Mouse (Mus musculus) lung, embryonic 14.5 days (tissue): ENCODE data around the gene Pck2. TPM values are rescaled to one million over a fixed set of nuclear protein-coding genes. Genes with fewer than 3 reads are reported as not detected.

ENCODE experiments used
- ATAC-seq: fragments of 200-750 bp; cut with Nextera tagmentation; 2 replicates; pipeline ENCODE4 v1.8.0; 2017; ENCODE audit warnings: mild to moderate bottlenecking, moderate TSS enrichment, moderate library complexity; ENCODE audit not compliant: insufficient read depth
- DNase-seq: peaks from one replicate; pipeline ENCODE4 v3.0.0-alpha.2; 2015
- H3K27ac ChIP-seq: fragments of 300-500 bp; sonication (generic); 2 replicates; pipeline ENCODE4 v1.5.1; 2014; ENCODE audit warnings: low read depth, mild to moderate bottlenecking, moderate library complexity
- H3K27me3 ChIP-seq: fragments of 300-500 bp; sonication (generic); 2 replicates; pipeline ENCODE4 v1.6.1; 2014; ENCODE audit warnings: low read length, control low read depth; ENCODE audit not compliant: insufficient read depth
- H3K36me3 ChIP-seq: fragments of 300-500 bp; sonication (generic); 2 replicates; pipeline ENCODE4 v1.6.1; 2014; ENCODE audit warnings: control low read depth; ENCODE audit not compliant: insufficient read depth
- H3K4me1 ChIP-seq: fragments of 300-500 bp; sonication (generic); 2 replicates; pipeline ENCODE4 v1.6.1; 2014; ENCODE audit warnings: antibody characterized with exemption, control low read depth; ENCODE audit not compliant: insufficient read depth
- H3K4me2 ChIP-seq: fragments of 300-500 bp; sonication (generic); 2 replicates; pipeline ENCODE4 v1.6.1; 2014; ENCODE audit warnings: mild to moderate bottlenecking
- H3K4me3 ChIP-seq: fragments of 300-500 bp; sonication (generic); 2 replicates; pipeline ENCODE4 v1.5.1; 2014; ENCODE audit warnings: low read depth, low read length
- H3K9ac ChIP-seq: fragments of 300-500 bp; sonication (generic); 2 replicates; pipeline ENCODE4 v1.6.1; 2014
- H3K9me3 ChIP-seq: fragments of 300-500 bp; sonication (generic); 2 replicates; pipeline ENCODE4 v1.6.1; 2016; ENCODE audit warnings: low read depth, low read length, control low read depth
- CTCF ChIP-seq: IDR thresholded peaks from 2 replicates; pipeline ENCODE4 v1.5.1; 2016; ENCODE audit warnings: antibody characterized with exemption, low read depth
- WGBS: fragments of 180-500 bp; shearing (Covaris S2); extraction: QIAGEN DNeasy Blood & Tissue Kit; methylation state at CpG from one replicate; pipeline ENCODE4 v1.1.7; 2014; 5-methylcytosine and 5-hydroxymethylcytosine counted together
- polyA plus RNA-seq: library from polyadenylated mRNA; unstranded; fragments of >200 nt; fragmentation: Nextera tagmentation; extraction: Ambion mirVana; gene quantifications from 2 replicates; pipeline ENCODE4 v1.2.1, GENCODE M21; 2014

Pck2 gene
- polyA plus RNA-seq, 1 experiment from 2014 or later = 55.4 TPM

DNA sequence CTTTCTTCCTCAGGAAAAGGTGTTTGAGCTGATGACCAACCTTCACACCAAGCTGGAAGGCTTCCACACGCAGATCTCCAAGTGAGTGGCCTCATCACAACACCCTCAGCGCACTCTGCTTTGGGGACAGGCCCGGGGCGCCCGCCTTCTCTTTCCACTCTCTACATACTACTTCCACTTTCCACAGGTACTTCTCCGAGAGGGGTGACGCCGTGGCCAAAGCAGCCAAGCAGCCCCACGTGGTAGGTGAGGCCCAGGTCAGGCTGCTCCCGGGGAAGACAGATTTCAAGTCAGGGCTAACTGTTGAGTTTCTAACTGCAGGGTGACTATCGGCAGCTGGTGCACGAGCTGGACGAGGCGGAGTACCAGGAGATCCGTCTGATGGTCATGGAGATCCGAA lies 40.7 kb downstream of the Pck2 start:
- Histone ChIP-seq H3K4me1 (0 out of 2 replicates have a peak, but pooled peaks cover 6% of the 10 kb centered on the region), H3K27ac (no peak overlapping the region), H3K27me3 (no peaks in the 10 kb centered on the region), H3K4me3 (no peak overlapping the region), H3K9ac (no peak overlapping the region), H3K36me3 (peaks cover 16% of the 10 kb centered on the region), H3K4me2 (no peak overlapping the region), H3K9me3 (no peaks in the 10 kb centered on the region)
- TF ChIP-seq CTCF = no peak
- ATAC-seq (no peak), DNase-seq (no peak)
- 95% methylated on average over 16 of the region's 16 CpGs for WGBS

DNA sequence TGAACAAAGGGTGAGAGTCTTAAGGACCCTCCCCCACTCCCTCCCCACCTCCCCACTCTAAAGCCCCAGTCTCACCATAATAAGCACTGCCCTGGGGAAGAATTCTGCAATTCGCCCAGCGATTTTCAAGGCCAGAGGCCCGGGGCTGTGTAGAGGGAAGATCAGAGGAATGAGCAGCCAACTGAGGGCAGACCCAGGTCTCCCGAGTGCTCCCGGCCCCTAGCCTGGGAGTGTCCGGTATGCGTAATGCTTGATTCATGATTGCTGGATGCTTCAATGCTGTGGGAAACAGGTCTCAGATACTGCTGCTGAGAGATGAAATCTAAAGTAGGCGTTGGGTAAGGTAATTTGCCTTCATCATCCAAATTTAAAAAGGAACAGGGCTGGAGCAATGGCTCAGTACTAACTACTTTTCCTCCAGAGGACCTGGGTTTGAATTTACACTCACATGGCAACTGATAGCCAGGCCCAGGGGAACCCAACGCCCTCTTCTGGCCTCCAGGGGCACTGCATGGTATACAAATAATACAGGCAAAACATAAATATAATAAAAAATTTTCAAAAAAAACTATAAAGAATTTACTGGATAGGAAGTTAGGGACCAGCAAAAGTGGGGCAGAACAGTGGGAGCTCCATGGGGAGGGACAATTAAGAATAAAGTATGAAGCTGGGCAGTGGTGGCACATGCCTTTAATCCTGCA lies 42.1 kb downstream of the Pck2 start:
- Histone ChIP-seq H3K4me3 (no peak overlapping the region), H3K9me3 (no peaks in the 10 kb centered on the region), H3K36me3 (peaks cover 18% of the 10 kb centered on the region), H3K4me2 (no peak overlapping the region), H3K9ac (no peak overlapping the region), H3K4me1 (0 out of 2 replicates have a peak, but pooled peaks cover 6% of the 10 kb centered on the region), H3K27me3 (no peaks in the 10 kb centered on the region), H3K27ac (no peak overlapping the region)
- ATAC-seq (no peak), DNase-seq (no peak)
- TF ChIP-seq CTCF = peak; percentile 44
- WGBS = 75% methylated on average over 9 of the region's 9 CpGs

DNA sequence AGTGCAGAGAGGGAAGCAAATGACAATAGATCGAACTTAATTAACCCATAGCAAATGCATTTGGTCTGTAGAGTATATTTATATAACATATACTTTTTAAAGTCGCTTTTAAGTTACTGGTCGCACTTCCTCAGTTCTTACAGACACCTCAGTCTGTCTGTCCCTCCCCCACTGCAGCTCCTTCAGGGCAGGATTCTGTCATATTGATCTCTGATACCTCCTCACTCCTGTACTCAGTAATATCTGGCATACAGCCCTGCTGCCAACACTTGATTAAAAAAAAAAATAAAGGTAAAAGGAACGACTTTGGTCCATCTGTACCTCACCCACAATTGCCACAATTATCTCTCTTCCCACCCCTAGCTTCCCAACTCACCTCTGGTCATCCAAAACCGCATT lies 44.2 kb downstream of the Pck2 start:
- 32% methylated on average over 5 of the region's 5 CpGs for WGBS
- peak overlapping the region; percentile 47 for H3K4me3 ChIP-seq
- H3K4me2 ChIP-seq = peak overlapping the region; percentile 81
- DNase-seq (no peak), ATAC-seq (no peak)
- 0 out of 2 replicates have a peak, but pooled peaks cover 6% of the 10 kb centered on the region for H3K4me1 ChIP-seq
- no peak overlapping the region for H3K27ac ChIP-seq
- H3K36me3 ChIP-seq = peaks cover 28% of the 10 kb centered on the region
- H3K27me3 ChIP-seq = no peaks in the 10 kb centered on the region
- H3K9me3 ChIP-seq = no peaks in the 10 kb centered on the region
- no peak overlapping the region for H3K9ac ChIP-seq
- TF ChIP-seq CTCF = no peak

DNA sequence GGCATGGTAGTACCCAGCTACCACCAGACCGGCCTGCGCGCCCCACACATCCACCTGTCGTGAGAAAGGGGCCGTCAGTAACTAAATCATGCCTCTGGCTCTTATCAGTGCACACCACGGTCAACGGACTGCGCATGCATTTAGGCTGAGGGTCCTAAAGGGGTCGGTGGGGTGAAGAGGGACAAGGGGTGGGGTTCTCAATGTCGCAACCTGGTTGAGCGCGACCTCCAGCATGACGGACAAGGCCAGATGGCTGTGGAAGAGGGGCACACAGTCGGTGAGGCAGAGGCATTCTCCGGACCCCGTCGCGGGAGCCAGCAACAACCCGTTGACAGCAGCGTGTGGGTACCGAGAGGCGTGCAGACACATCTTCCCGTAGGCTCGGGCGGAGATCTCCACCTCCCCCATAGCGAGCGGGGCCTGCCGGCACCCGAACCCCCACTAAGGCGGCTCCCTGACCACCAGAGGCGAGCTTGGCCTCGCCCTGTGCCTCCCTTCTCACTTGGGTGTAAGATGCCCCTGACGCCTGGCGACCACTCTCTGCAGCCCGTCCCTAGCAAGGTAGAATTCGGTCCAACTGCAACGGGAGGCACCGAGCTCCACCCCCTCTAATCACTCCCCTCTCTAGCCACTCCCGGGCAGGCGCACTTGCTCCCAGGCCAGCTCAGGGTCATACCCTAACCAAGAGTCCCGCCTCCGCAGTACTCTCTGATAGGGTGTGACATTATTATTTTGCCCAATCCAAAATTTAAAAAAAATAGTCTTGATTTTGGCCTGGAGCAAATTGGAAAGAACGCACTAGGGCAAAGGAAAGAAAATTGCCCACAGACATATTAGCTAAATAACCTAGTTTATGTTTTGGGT lies 44.9 kb downstream of the Pck2 start, which contains the start of gene Emc9:
TSS of gene Emc9 (minus strand) at position 601 of the 864 bp plus-strand sequence.
- H3K27ac ChIP-seq = peak within 1 kb of the TSS; percentile 24; the same call in 1 of the 2 replicates
- peaks cover 27% of the 10 kb centered on the region for H3K36me3 ChIP-seq
- peak; percentile 48 for DNase-seq
- no peak for TF ChIP-seq CTCF
- 3% methylated on average over 43 of the region's 43 CpGs for WGBS
- H3K9me3 ChIP-seq = no peaks in the 10 kb centered on the region
- no peaks in the 10 kb centered on the region for H3K27me3 ChIP-seq
- H3K4me3 ChIP-seq = peak within 1 kb of the TSS; percentile 47
- H3K4me2 ChIP-seq = peak within 1 kb of the TSS; percentile 81
- H3K4me1 ChIP-seq = 0 out of 2 replicates have a peak, but pooled peaks cover 6% of the 10 kb centered on the region
- H3K9ac ChIP-seq = peak within 1 kb of the TSS; percentile 56
- ATAC-seq = peak; percentile 72

DNA sequence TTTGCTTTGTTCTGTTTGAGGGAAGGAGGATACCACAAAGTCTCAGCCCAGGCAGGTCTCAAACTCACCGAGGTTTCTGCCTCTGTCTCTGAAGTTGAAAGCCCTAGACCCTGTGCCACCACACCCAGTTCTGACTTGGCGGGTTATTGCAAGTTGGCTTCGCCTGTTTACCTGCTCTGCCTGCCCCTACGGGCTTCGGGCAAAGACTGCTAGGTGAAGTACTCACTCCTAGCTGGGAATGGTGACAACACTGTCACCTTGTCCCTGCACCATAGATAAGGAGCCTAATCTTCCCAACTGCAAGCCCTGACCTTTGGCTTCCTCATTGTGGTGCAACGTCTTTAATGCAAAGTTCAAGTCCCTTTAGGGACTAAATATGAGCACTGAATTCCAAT lies 45.5 kb downstream of the Pck2 start:
- Histone ChIP-seq H3K9ac (no peak overlapping the region), H3K4me1 (0 out of 2 replicates have a peak, but pooled peaks cover 6% of the 10 kb centered on the region)
- 47% methylated on average over 6 of the region's 6 CpGs for WGBS

DNA sequence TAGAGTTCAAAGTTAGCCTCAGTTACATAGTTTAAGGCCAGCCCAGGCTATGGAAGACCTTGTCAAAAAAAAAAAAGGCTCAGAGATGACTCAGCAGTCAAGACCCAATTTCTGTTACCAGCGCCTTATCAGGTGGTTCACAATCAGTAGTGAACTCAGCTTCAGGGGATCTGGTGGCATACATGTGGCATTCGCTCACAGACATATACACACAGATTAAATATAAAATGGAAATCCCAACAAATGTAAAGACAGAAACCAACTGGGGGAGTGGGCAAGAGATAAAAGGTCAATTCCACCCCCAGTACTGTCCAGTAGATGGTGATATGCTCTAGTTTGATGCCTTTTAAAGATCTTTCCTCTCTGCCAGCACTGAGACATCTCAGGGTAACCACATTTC lies 46.1 kb downstream of the Pck2 start:
- H3K9me3 ChIP-seq = no peaks in the 10 kb centered on the region
- ATAC-seq (no peak), DNase-seq (no peak)
- no peak overlapping the region for H3K4me3 ChIP-seq
- H3K4me1 ChIP-seq = 0 out of 2 replicates have a peak, but pooled peaks cover 6% of the 10 kb centered on the region
- TF ChIP-seq CTCF = no peak
- no peak overlapping the region for H3K4me2 ChIP-seq
- H3K27me3 ChIP-seq = no peaks in the 10 kb centered on the region
- H3K9ac ChIP-seq = no peak overlapping the region
- peak overlapping the region; percentile 24; the same call in 1 of the 2 replicates for H3K27ac ChIP-seq
- 86% methylated on average over 2 of the region's 2 CpGs for WGBS
- peaks cover 15% of the 10 kb centered on the region for H3K36me3 ChIP-seq

More for the DNA sequence above, 45.5 kb downstream of the Pck2 start:
- TF ChIP-seq CTCF = no peak
- peak overlapping the region; percentile 24; the same call in 1 of the 2 replicates for H3K27ac ChIP-seq
- H3K9me3 ChIP-seq = no peaks in the 10 kb centered on the region
- peak overlapping the region; percentile 81 for H3K4me2 ChIP-seq
- peaks cover 21% of the 10 kb centered on the region for H3K36me3 ChIP-seq
- H3K4me3 ChIP-seq = no peak overlapping the region; the same call in 1 of the 2 replicates
- DNase-seq (no peak), ATAC-seq (no peak)
- no peaks in the 10 kb centered on the region for H3K27me3 ChIP-seq

DNA sequence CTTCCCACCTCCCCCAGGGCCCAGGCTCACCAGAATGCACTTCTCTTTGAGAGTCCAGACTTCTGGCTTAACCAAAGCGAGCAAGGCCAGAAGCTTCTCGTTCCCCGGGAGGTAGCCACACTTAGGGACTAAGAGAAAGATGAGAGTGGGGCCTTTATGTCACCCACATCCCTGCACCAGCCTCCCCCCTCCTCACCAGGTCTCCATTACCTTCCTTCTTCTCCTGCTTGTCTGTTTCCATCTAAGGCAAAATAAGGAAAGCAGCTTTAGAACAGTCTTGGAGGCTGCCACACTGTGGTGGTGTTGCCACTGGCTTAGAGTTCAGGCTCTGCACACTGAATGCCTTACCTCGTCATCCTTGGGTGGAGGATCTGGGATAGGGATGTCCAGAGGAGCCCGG lies 49.2 kb downstream of the Pck2 start:
- 98% methylated on average over 5 of the region's 5 CpGs for WGBS
- DNase-seq = no peak
- H3K4me1 ChIP-seq = peaks cover 12% of the 10 kb centered on the region; the same call in 1 of the 2 replicates
- H3K9me3 ChIP-seq = no peaks in the 10 kb centered on the region
- no peak for ATAC-seq
- TF ChIP-seq CTCF = no peak
- no peaks in the 10 kb centered on the region for H3K27me3 ChIP-seq
- no peak overlapping the region for H3K4me2 ChIP-seq
- no peak overlapping the region for H3K4me3 ChIP-seq
- no peak overlapping the region for H3K27ac ChIP-seq
- no peak overlapping the region for H3K9ac ChIP-seq
- H3K36me3 ChIP-seq = peaks cover 19% of the 10 kb centered on the region
